Mouse (Mus musculus) mouse trophoblast stem cell (cell line): ENCODE data around the gene Hmgb2.

ENCODE experiments used
- in situ Hi-C, 2 experiments: fragments of 300-500 bp; cut with MseI, MboI; formaldehyde crosslinking; loops; 2 replicates in 1 of 2; 3 replicates in 1 of 2; pipeline ENCODE4 v1.15.1; 2025

Gene Hmgb2

DNA sequence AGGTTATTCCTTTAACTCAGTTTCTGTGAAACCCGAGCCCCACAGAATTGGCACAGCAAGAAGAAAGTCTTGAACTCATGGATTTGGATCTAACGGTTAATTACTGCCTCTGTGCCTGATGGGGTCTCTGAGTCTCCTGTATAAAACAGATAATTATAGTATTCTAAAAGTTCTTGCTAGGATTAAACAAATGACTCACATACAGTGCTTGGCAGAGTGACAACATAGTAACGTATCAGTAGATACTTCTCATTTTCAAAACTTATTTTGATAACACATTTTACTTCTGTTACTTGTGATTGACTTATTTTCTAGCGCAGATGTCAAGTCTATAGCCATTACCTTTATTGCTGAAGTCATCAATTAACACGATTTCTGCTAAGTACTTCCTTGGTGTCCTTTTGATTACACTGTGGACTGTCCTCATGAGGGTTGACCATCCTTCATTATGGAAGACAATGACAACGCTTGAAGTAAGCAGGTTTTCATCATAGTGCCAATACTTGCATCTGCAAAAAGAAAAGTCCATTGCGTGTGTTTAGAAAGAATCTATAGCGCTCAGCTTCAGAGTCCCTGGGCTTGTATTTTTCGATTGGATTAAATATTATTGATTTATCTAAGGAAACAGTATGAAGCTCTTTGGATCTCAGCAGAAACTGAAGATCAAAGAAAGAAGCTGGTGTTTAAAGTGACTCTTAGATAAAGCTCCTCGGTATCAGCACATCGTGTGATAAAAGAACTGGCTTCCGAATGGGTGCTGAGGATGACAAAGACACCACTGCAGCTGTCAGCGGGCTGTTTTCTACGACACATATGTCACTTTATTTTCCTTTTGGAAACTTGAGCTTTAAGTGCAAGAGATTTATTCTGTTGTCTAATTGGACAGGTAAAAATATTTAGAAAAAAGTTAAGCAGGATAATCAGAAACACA lies 40.7 kb downstream of the Hmgb2 start:
- in situ Hi-C loops = no loop called here

DNA sequence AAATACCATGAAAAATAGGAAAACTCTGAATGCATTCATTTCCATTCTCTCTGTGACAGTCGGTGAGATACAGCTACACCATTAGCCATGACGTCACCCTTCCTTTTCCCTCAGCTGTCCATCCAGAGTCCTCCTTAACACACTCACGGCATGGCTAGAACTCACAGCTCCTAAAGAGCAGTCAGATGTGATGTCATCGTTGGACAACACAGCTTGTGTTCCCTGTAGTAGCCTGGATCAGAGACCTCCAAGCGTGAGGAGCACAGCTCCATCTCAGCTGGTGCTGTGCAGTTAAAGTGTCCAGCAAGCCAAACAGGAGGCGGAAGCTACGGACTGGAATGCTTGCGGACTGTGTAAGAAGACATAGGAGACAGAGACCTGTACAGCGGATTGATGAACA lies 49.2 kb downstream of the Hmgb2 start:
- in situ Hi-C loops = no loop called here

DNA sequence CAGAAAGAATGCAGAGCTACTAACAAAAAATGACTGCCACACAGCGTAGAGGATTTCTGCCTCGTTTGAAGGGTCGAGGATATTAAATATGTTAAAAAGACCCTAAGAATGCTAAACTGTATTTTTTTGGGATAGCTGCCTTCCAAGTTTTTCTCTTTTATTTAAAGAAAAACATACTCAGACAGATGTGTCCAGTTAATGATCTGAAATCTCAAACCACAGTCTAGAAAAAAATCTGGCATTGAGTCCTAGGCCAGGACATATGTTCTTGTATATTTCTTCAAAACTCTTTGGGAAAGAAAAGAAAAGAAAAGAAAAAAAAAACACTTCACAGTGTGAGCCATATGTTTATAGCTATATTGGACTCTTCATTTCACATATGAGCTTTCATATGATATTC lies 51.0 kb downstream of the Hmgb2 start:
- in situ Hi-C loops = no loop called here

DNA sequence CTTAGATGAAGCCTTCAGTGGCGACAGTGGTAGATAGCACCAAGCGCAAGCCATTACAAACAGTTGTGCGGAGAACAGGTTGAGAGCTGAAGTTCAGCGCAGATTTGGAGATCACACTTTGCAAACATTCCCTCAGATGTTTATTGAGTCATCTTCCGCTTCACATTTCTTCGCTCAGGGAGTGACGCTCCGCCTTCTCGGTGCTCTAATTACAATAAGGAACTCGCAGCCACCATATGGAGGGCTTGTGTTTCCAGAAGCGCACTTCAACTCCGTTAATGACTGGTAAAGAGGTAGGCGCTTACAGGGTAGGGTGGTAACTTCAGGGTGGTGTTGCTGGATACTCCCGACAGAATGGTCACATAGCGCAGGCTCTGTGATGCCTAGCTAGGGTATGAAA lies 52.0 kb downstream of the Hmgb2 start:
- in situ Hi-C loops = no loop called here

DNA sequence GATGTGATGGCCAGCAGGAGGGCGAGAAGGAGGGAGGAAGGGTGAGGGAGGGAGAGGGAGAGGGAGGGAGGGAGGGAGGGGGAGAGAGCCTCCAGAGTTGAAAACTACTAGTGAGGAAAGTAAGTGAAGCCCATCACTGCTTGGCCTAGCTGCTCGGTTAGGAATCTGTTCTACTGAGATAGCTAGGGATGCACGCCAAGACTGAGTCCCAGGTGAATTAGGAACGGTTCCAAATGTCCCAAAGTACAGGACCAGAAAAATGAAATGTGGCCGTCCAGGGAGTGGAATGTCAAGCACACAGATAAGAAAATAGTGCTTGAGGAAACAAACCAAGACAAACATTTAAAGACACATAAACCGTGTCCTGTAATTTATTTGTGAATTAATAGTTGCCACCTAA lies 53.3 kb downstream of the Hmgb2 start:
- in situ Hi-C loops = no loop called here
